Mouse (Mus musculus) hindbrain, embryonic 15.5 days (tissue): ENCODE measurements around the gene Faap24. TPM values are rescaled to one million over a fixed set of nuclear protein-coding genes. Genes with fewer than 3 reads are reported as not detected.

Experiments used
- ATAC-seq: fragments of 200-750 bp; cut with Nextera tagmentation; 2 replicates; pipeline ENCODE4 v1.8.0; 2017; ENCODE audit warnings: low read depth, moderate number of reproducible peaks, moderate TSS enrichment; ENCODE audit not compliant: low FRiP score
- H3K27ac ChIP-seq: fragments of 300-500 bp; sonication (generic); replicated peaks from 2 replicates; pipeline ENCODE4 v1.5.1; 2015; ENCODE audit warnings: mild to moderate bottlenecking, inconsistent platforms
- H3K27me3 ChIP-seq: fragments of 300-500 bp; sonication (generic); 2 replicates; pipeline ENCODE4 v1.6.1; 2015; ENCODE audit warnings: control low read depth, inconsistent platforms
- H3K36me3 ChIP-seq: fragments of 300-500 bp; sonication (generic); 2 replicates; pipeline ENCODE4 v1.6.1; 2015; ENCODE audit warnings: control low read depth, inconsistent platforms
- H3K4me1 ChIP-seq: fragments of 300-500 bp; sonication (generic); replicated peaks from 2 replicates; pipeline ENCODE4 v1.6.1; 2015; ENCODE audit warnings: control low read depth, inconsistent platforms
- H3K4me2 ChIP-seq: fragments of 300-500 bp; sonication (generic); 2 replicates; pipeline ENCODE4 v1.6.1; 2015; ENCODE audit warnings: moderate library complexity, mild to moderate bottlenecking, inconsistent platforms
- H3K4me3 ChIP-seq: fragments of 300-500 bp; sonication (generic); 2 replicates; pipeline ENCODE4 v1.5.1; 2015; ENCODE audit warnings: mild to moderate bottlenecking, inconsistent platforms
- H3K9ac ChIP-seq: fragments of 300-500 bp; sonication (generic); 2 replicates; pipeline ENCODE4 v1.6.1; 2015; ENCODE audit warnings: inconsistent platforms
- H3K9me3 ChIP-seq: fragments of 300-500 bp; sonication (generic); 2 replicates; pipeline ENCODE4 v1.6.1; 2016; ENCODE audit warnings: control low read depth, inconsistent platforms
- WGBS: fragments of 180-500 bp; shearing (Covaris S2); methylation state at CpG from one replicate; pipeline ENCODE4 v1.1.7; 2015; 5-methylcytosine and 5-hydroxymethylcytosine counted together
- polyA plus RNA-seq: library from polyadenylated mRNA; unstranded; fragments of >200 nt; fragmentation: Nextera tagmentation; extraction: Ambion mirVana; gene quantifications from 2 replicates; pipeline ENCODE4 v1.2.1, GENCODE M21; 2015

The Faap24 gene
- polyA plus RNA-seq, 1 experiment from 2014 or later = 15.7 TPM

- Histone ChIP-seq H3K4me3 (no peak overlapping the region), H3K9ac (no peak overlapping the region), H3K4me1 (no peaks in the 10 kb centered on the region), H3K9me3 (no peaks in the 10 kb centered on the region), H3K27me3 (no peaks in the 10 kb centered on the region), H3K36me3 (no peaks in the 10 kb centered on the region), H3K4me2 (no peak overlapping the region), H3K27ac (no peak overlapping the region)
- WGBS = 85% methylated on average over 5 of the region's 5 CpGs
- no peak for ATAC-seq
These were observed 34.4 kb downstream of the Faap24 start for GRCm38 (mm10) chr7:35362253-35362652.

- WGBS = 86% methylated on average over 12 of the region's 12 CpGs
- Histone ChIP-seq H3K27ac (no peak overlapping the region), H3K27me3 (no peaks in the 10 kb centered on the region), H3K4me2 (no peak overlapping the region), H3K9ac (no peak overlapping the region), H3K4me1 (no peaks in the 10 kb centered on the region), H3K4me3 (no peak overlapping the region), H3K36me3 (no peaks in the 10 kb centered on the region), H3K9me3 (no peaks in the 10 kb centered on the region)
- no peak for ATAC-seq
These were observed 39.0 kb downstream of the Faap24 start for GRCm38 (mm10) chr7:35357621-35358020.

GRCm38 (mm10) chr7:35355303-35355872 lies 41.2 kb downstream of the Faap24 start:
- Histone ChIP-seq H3K4me2 (no peak overlapping the region), H3K27me3 (no peaks in the 10 kb centered on the region), H3K9me3 (no peaks in the 10 kb centered on the region), H3K9ac (no peak overlapping the region), H3K36me3 (no peaks in the 10 kb centered on the region), H3K4me3 (no peak overlapping the region), H3K27ac (no peak overlapping the region), H3K4me1 (no peaks in the 10 kb centered on the region)
- ATAC-seq = no peak
- WGBS = 89% methylated on average over 5 of the region's 5 CpGs

GRCm38 (mm10) chr7:35353306-35353705 lies 43.3 kb downstream of the Faap24 start:
- 96% methylated on average over 15 of the region's 15 CpGs for WGBS
- Histone ChIP-seq H3K9me3 (no peaks in the 10 kb centered on the region), H3K4me1 (no peaks in the 10 kb centered on the region), H3K9ac (no peak overlapping the region), H3K4me2 (no peak overlapping the region), H3K36me3 (no peaks in the 10 kb centered on the region), H3K4me3 (no peak overlapping the region), H3K27ac (no peak overlapping the region), H3K27me3 (no peaks in the 10 kb centered on the region)
- ATAC-seq = no peak

- Histone ChIP-seq H3K9ac (no peak overlapping the region), H3K4me1 (no peaks in the 10 kb centered on the region), H3K4me2 (no peak overlapping the region), H3K27me3 (no peaks in the 10 kb centered on the region), H3K36me3 (no peaks in the 10 kb centered on the region), H3K9me3 (no peaks in the 10 kb centered on the region), H3K27ac (no peak overlapping the region), H3K4me3 (no peak overlapping the region)
- ATAC-seq = no peak
- WGBS = 93% methylated on average over 3 of the region's 3 CpGs
These were observed 45.5 kb downstream of the Faap24 start for GRCm38 (mm10) chr7:35351155-35351554.

GRCm38 (mm10) chr7:35349886-35350684 lies 46.6 kb downstream of the Faap24 start:
- ATAC-seq = no peak
- Histone ChIP-seq H3K36me3 (no peaks in the 10 kb centered on the region), H3K27me3 (no peaks in the 10 kb centered on the region), H3K4me3 (no peak overlapping the region), H3K9me3 (no peaks in the 10 kb centered on the region), H3K4me1 (no peaks in the 10 kb centered on the region), H3K9ac (no peak overlapping the region), H3K4me2 (no peak overlapping the region), H3K27ac (no peak overlapping the region)
- 92% methylated on average over 8 of the region's 8 CpGs for WGBS

- Histone ChIP-seq H3K9me3 (no peaks in the 10 kb centered on the region), H3K27ac (no peak overlapping the region), H3K27me3 (no peaks in the 10 kb centered on the region), H3K4me3 (no peak overlapping the region), H3K4me1 (no peaks in the 10 kb centered on the region), H3K4me2 (no peak overlapping the region), H3K36me3 (no peaks in the 10 kb centered on the region), H3K9ac (no peak overlapping the region)
- ATAC-seq = no peak
- WGBS = 95% methylated on average over 4 of the region's 4 CpGs
These were observed 47.6 kb downstream of the Faap24 start for GRCm38 (mm10) chr7:35349022-35349421.

GRCm38 (mm10) chr7:35347918-35348700 lies 48.5 kb downstream of the Faap24 start:
- no peaks in the 10 kb centered on the region for H3K36me3 ChIP-seq
- no peak overlapping the region for H3K9ac ChIP-seq
- no peak overlapping the region for H3K27ac ChIP-seq
- ATAC-seq = no peak
- 80% methylated on average over 18 of the region's 18 CpGs for WGBS
- no peak overlapping the region for H3K4me3 ChIP-seq
- H3K9me3 ChIP-seq = no peaks in the 10 kb centered on the region
- H3K27me3 ChIP-seq = no peaks in the 10 kb centered on the region
- no peaks in the 10 kb centered on the region for H3K4me1 ChIP-seq
- no peak overlapping the region for H3K4me2 ChIP-seq

- Histone ChIP-seq H3K9ac (no peak overlapping the region), H3K4me2 (no peak overlapping the region), H3K27ac (no peak overlapping the region), H3K27me3 (no peaks in the 10 kb centered on the region), H3K9me3 (no peaks in the 10 kb centered on the region), H3K4me3 (no peak overlapping the region), H3K36me3 (no peaks in the 10 kb centered on the region), H3K4me1 (no peaks in the 10 kb centered on the region)
- no peak for ATAC-seq
- WGBS = 97% methylated on average over 5 of the region's 5 CpGs
These were observed 51.8 kb downstream of the Faap24 start for GRCm38 (mm10) chr7:35344785-35345330.

GRCm38 (mm10) chr7:35342498-35342897 lies 54.1 kb downstream of the Faap24 start:
- no peak for ATAC-seq
- no peaks in the 10 kb centered on the region for H3K36me3 ChIP-seq

More at GRCm38 (mm10) chr7:35342498-35342897, 54.1 kb downstream of the Faap24 start:
- WGBS = 83% methylated on average over 4 of the region's 4 CpGs
- H3K27me3 ChIP-seq = no peaks in the 10 kb centered on the region
- H3K4me2 ChIP-seq = no peak overlapping the region
- H3K27ac ChIP-seq = no peak overlapping the region
- H3K9me3 ChIP-seq = no peaks in the 10 kb centered on the region
- no peak overlapping the region for H3K4me3 ChIP-seq
- no peaks in the 10 kb centered on the region for H3K4me1 ChIP-seq
- no peak overlapping the region for H3K9ac ChIP-seq
